Mouse (Mus musculus) lung, adult 2 months (tissue): ENCODE measurements around the gene Ust.

Experiments used
- CTCF ChIP-seq: fragments of 200-500 bp; IDR thresholded peaks from 2 replicates; pipeline ENCODE4 v1.5.1; 2011; ENCODE audit warnings: mild to moderate bottlenecking, low read length, control low read depth; ENCODE audit not compliant: insufficient read depth
- POLR2A ChIP-seq: fragments of 200-500 bp; IDR thresholded peaks from 2 replicates; pipeline ENCODE4 v1.6.1; 2011; ENCODE audit warnings: low read depth, mild to moderate bottlenecking, control low read depth, low read length, borderline replicate concordance; ENCODE audit errors: extremely low read depth

- TF ChIP-seq CTCF (no peak), POLR2A (no peak)
Observed at GRCm38 (mm10) chr10:8482779-8483178, 35.8 kb downstream of the Ust start.
